Mouse (Mus musculus): ENCODE measurements at regions not wholly inside any gene's neighbourhood (a gene's known extent, or its start where the extent isn't known, plus 50 kb on each side); places are given as distances from the start of the nearest gene placed in this dataset.

DNA sequence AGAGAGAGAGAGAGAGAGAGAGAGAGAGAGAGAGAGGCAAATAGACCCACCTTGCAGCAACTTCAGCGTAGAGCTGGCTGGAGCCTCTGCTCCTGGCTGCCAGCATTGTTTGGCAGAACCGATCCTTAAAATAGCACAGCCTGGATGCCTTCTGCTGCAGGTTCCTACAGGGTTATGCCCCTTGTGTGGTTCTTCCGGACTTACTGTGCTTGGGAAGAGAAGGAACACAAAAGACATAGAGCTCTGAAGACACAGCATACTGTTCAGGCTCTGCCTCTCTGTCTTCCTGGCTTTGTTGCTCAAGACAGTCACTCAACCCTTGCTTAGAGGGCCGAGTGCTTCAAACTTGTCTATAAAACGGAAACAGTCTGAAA, 86.2 kb upstream of the Slc25a26 start:
- Histone ChIP-seq H3K9ac (ENCODE audit: control insufficient read depth, low read depth, low read length, poor library complexity, severe bottlenecking) (no peak overlapping the region), H3K36me3 (ENCODE audit: control insufficient read depth in 1 of 2, insufficient read depth in 2 of 2, low read length in 2 of 2) (no peaks in the 10 kb centered on the region), H3K4me3 (ENCODE audit: control insufficient read depth in 1 of 2, insufficient read depth in 1 of 2, low read depth in 2 of 2, low read length in 2 of 2) (no peak overlapping the region), H3K79me2 (ENCODE audit: control insufficient read depth, insufficient read depth, low read length, poor library complexity) (no peaks in the 10 kb centered on the region), H3K9me3 (replicated peaks; ENCODE audit: insufficient read depth, low read length) (no peaks in the 10 kb centered on the region), H3K27ac (ENCODE audit: control insufficient read depth, low read depth, low read length) (no peak overlapping the region), H3K4me1 (ENCODE audit: control insufficient read depth in 1 of 2, insufficient read depth in 2 of 2, low read length in 2 of 2) (no peaks in the 10 kb centered on the region), H3K27me3 (ENCODE audit: control insufficient read depth in 1 of 2, insufficient read depth in 2 of 2, low read length in 2 of 2) (no peaks in the 10 kb centered on the region)
- TF ChIP-seq GABPA (IDR thresholded peaks at IDR 0.05; ENCODE audit: low read depth, low read length) (no peak), CHD2 (IDR thresholded peaks at IDR 0.05; ENCODE audit: low read length) (no peak), UBTF (IDR thresholded peaks at IDR 0.05; ENCODE audit: borderline replicate concordance, insufficient read depth, low read depth, low read length) (no peak), ZNF384 (IDR thresholded peaks at IDR 0.05; ENCODE audit: low read depth, low read length) (no peak), ZKSCAN1 (IDR thresholded peaks at IDR 0.05; ENCODE audit: low read depth, low read length) (no peak), ELF1 (IDR thresholded peaks at IDR 0.05; ENCODE audit: low read depth, low read length) (no peak), E2F4 (IDR thresholded peaks at IDR 0.05; ENCODE audit: borderline replicate concordance, low read depth, low read length) (no peak), MYC (IDR thresholded peaks at IDR 0.05; ENCODE audit: low read depth, low read length) (no peak), CHD1 (IDR thresholded peaks at IDR 0.05; ENCODE audit: low read depth, low read length) (no peak), MXI1 (IDR thresholded peaks at IDR 0.05; ENCODE audit: low read depth, low read length) (no peak), MAFK (IDR thresholded peaks at IDR 0.05; ENCODE audit: borderline replicate concordance, low read depth, low read length) (no peak), JUND (IDR thresholded peaks at IDR 0.05; ENCODE audit: low read depth, low read length) (no peak), ZMIZ1 (IDR thresholded peaks at IDR 0.05; ENCODE audit: low read depth, low read length) (no peak), NRF1 (IDR thresholded peaks at IDR 0.05; ENCODE audit: insufficient read depth, low read depth, low read length, poor library complexity, severe bottlenecking) (no peak), USF1 (IDR thresholded peaks at IDR 0.05; ENCODE audit: low read depth, low read length) (no peak), NELFE (IDR thresholded peaks at IDR 0.05; ENCODE audit: low read depth, low read length) (no peak), RAD21 (IDR thresholded peaks at IDR 0.05; ENCODE audit: low read depth, low read length) (no peak), TCF12 (IDR thresholded peaks at IDR 0.05; ENCODE audit: low read depth, low read length) (no peak)
- no peak for DNase-seq (ENCODE audit: low read depth, low spot score)

DNA sequence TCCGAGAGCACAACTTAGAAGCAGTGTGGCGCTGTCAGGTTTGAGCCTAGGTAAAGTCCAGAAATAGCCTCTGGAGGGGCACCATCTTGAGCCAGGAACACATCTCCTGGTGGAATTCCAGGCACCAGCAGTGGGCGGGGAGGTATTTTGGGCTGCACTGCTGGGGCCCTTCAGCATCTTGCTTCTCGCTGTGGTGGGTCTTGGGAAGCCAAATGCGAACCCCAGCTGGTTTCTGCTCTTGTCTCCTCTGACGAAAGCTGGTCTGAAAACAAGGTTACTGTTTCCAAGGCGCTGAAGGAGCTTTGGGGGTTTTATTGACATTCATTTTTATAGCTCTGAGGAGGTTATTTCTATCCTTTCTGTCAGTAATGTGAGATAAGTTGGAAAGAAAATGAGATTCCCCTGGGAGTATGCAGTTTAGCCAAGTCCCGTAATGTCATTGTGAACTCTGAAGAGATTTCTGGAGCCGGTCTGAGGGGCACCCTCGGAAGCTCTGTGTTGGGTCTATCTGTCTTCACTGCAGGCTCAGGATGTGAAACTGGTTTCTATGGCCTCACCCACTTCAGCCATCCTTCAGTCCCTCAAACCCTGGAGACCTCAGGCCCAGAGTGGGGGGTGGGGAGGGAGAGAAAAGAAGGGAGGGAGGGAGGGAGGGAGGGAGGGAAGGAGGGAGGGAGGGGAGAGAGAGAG, 86.7 kb upstream of the Slc25a26 start:
- no peaks in the 10 kb centered on the region for H3K9me3 ChIP-seq (replicated peaks; ENCODE audit: insufficient read depth, low read length)

More for the DNA sequence above, 86.7 kb upstream of the Slc25a26 start:
- Histone ChIP-seq H3K27me3 (ENCODE audit: control insufficient read depth in 1 of 2, insufficient read depth in 2 of 2, low read length in 2 of 2) (no peaks in the 10 kb centered on the region), H3K4me3 (ENCODE audit: control insufficient read depth in 1 of 2, insufficient read depth in 1 of 2, low read depth in 2 of 2, low read length in 2 of 2) (no peak overlapping the region), H3K9ac (ENCODE audit: control insufficient read depth, low read depth, low read length, poor library complexity, severe bottlenecking) (no peak overlapping the region), H3K36me3 (ENCODE audit: control insufficient read depth in 1 of 2, insufficient read depth in 2 of 2, low read length in 2 of 2) (no peaks in the 10 kb centered on the region), H3K4me1 (ENCODE audit: control insufficient read depth in 1 of 2, insufficient read depth in 2 of 2, low read length in 2 of 2) (no peaks in the 10 kb centered on the region), H3K27ac (ENCODE audit: control insufficient read depth, low read depth, low read length) (no peak overlapping the region), H3K79me2 (ENCODE audit: control insufficient read depth, insufficient read depth, low read length, poor library complexity) (no peaks in the 10 kb centered on the region)
- no peak for DNase-seq (ENCODE audit: low read depth, low spot score)
- no peak for TF ChIP-seq GATA1 (IDR thresholded peaks at IDR 0.05; ENCODE audit: low read depth, low read length)
